ENCODE assay signal across 21 mouse cellular contexts in genomic region chr10:104684717-104685336, GRCm38 (mm10).
"Had no signal": no experiment of that assay in that cellular context is flagged by ENCODE, and none has a peak within 500 bp of the region (broad histone marks: within the 10 kb centered on the region; RNA-seq: fewer than 3 reads in every experiment).

No protein-coding gene starts in this region.

- H3K4me2 ChIP-seq: limb, embryonic 13.5 days; liver, embryonic 12.5 days; liver, embryonic 15.5 days; midbrain, embryonic 12.5 days; midbrain, embryonic 15.5 days; neural tube, embryonic 12.5 days; neural tube, embryonic 15.5 days had no signal

- H3K4me3 ChIP-seq: limb, embryonic 10.5 days; limb, embryonic 13.5 days; liver, embryonic 12.5 days; liver, embryonic 15.5 days; midbrain, embryonic 12.5 days; midbrain, embryonic 15.5 days; neural tube, embryonic 12.5 days; neural tube, embryonic 15.5 days had no signal

- H3K4me1 ChIP-seq: limb, embryonic 10.5 days; limb, embryonic 13.5 days; liver, embryonic 12.5 days; liver, embryonic 15.5 days; midbrain, embryonic 12.5 days; midbrain, embryonic 15.5 days; neural tube, embryonic 12.5 days; neural tube, embryonic 15.5 days had no signal

- H3K27ac ChIP-seq: limb, embryonic 10.5 days; limb, embryonic 13.5 days; liver, embryonic 12.5 days; liver, embryonic 15.5 days; macrophage; midbrain, embryonic 12.5 days; midbrain, embryonic 15.5 days; neural tube, embryonic 12.5 days; neural tube, embryonic 15.5 days had no signal

- DNase-seq: kidney, adult 9 months; kidney, postnatal 14 days; kidney, postnatal 4 days; liver; lung, adult 18-20 months; right cerebral cortex, adult 18-20 months; right cerebral cortex, postnatal 14 days; right cerebral cortex, postnatal 4 days; thymus, adult 2 months; thymus, postnatal 14 days; thymus, postnatal 4 days had no signal

- H3K9me3 ChIP-seq: limb, embryonic 10.5 days; limb, embryonic 13.5 days; liver, embryonic 12.5 days; liver, embryonic 15.5 days; midbrain, embryonic 12.5 days; midbrain, embryonic 15.5 days; neural tube, embryonic 12.5 days; neural tube, embryonic 15.5 days had no signal

- ATAC-seq: liver, embryonic 12.5 days; lung, postnatal 0 days; midbrain, embryonic 15.5 days had no signal

- H3K27me3 ChIP-seq: limb, embryonic 13.5 days; liver, embryonic 12.5 days; liver, embryonic 15.5 days; midbrain, embryonic 12.5 days; midbrain, embryonic 15.5 days; neural tube, embryonic 12.5 days; neural tube, embryonic 15.5 days had no signal

- H3K36me3 ChIP-seq: limb, embryonic 10.5 days; limb, embryonic 13.5 days; liver, embryonic 12.5 days; liver, embryonic 15.5 days; midbrain, embryonic 12.5 days; midbrain, embryonic 15.5 days; neural tube, embryonic 12.5 days; neural tube, embryonic 15.5 days had no signal

- H3K9ac ChIP-seq: limb, embryonic 13.5 days; liver, embryonic 12.5 days; liver, embryonic 15.5 days; midbrain, embryonic 12.5 days; midbrain, embryonic 15.5 days; neural tube, embryonic 12.5 days; neural tube, embryonic 15.5 days had no signal
